Mouse (Mus musculus) cerebellum, adult 9-10 months (tissue): ENCODE results near the gene Trappc1.

ENCODE experiments used
- DNase-seq: peaks from one replicate; pipeline ENCODE4 v3.0.0; 2022

Trappc1 gene

GRCm38 (mm10) chr11:69370817-69371215, 47.0 kb downstream of the Trappc1 start:
- DNase-seq: no peak

DNA sequence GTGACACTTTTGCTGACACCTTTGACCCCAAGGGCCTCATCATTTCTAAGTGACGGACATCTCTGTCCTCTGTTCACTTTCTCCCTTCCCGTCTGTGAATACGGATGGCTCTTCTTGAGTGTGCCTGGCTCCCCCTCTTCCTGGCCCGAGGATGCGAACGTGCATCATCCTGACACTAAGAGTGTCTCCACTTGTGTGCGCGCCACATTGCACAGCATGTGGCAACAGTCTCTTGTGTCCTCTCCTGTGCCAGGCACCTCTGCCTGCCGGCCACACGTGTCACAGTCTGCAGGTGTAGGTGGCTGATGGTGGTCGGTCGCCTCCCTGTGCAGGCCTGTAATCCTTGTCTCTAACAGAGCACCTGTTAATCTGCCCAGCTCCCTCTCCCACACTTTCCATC, 47.8 kb downstream of the Trappc1 start:
- DNase-seq: peak; percentile 46

DNA sequence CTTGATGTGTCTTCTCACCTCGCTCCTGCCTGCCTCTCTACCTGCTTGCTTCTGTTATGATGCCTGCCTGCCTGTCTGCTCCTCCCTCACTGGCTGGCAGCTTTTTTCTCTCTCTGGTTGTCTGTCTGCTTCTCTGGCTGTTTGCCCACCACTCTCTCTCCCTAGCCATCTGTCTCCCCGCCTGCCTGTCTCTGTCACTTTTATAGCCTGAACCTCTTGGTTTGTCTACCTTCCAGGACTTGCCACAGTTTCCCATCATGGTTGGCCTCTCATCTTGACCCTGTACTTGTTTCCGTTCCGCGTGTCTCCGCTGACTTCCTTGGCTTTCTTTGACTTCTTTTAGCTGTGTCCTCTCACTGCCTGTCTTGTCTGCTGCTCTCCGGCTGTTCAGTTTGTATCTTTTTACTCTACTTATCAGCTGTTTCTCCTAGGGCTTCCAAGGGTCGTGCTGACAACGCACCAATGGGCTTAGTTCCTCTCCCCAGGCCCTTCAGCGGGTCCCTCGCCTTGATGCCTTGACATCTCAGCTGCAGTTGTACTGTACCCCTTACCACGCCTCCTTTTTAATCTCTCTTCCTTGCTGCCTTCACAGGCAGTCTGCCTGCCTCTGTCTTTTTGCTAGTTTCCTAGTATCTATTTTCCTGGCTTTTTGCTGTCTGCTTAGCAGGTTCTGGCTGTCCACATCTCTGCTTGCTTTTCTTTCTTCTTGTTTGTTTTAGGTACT, 48.4 kb downstream of the Trappc1 start:
- DNase-seq: peak; percentile 97

DNA sequence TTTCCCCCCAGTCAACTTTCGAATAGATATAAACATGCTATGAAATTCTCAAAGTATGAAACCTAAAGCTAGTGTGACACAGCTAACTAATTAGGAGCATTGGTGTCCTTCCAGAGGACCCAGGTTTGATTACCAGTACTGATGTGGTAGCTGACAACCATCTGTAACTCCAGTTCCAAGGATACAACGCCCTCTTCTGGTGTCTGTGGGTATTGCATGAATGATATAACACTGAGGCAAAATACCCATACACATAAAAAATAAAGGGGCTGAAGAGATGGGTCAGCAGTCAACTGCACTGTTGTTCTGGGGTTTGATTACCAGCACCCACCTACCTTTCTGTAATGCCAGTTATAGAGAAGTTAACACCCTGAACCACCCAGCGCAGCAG, 49.0 kb downstream of the Trappc1 start:
- peak; percentile 69 for DNase-seq

DNA sequence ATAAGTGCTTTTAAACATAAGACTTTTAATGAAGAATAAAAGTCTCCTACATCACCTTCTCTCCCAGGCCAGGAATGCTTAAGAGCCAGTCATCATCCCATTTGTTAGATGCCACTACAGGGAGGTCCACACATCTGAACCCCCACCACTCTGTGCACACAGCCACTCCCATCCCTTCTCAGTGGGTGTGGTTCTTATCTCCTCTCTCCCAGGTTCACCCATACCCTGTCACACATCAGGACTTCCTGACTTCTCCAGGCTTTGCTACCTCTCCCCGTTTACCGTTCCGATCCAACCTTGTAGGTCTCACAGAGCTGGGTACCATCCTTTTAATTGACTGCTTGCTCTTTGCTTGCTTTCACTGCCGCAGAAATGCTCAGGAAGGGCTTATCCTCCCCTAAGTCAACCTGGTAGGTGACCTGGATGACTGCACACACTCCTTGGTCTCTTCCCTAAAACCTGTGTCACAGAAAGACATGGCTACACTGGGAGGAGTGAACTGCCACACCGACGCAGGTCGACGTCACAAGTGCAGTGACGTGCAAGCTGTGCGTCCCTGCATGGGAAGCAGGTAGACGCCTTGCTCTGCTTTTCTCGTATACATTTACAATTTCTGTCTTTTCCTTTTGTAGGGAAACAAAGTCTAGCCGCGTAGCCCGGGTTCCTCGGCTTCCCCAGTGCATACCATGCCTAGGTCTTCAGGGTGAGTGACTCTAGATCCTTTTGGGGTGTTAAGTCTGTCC, 49.6 kb downstream of the Trappc1 start:
- no peak for DNase-seq
